In genomic region chr1:74239162-74239561, GRCm38 (mm10) we compare ENCODE assay signal across 9 mouse cellular contexts. TPM values are rescaled to one million over a fixed set of nuclear protein-coding genes. Genes with fewer than 3 reads are reported as not detected.
A peak's percentile ranks its signal among the peaks of the same experiment; 100 is the strongest.
DNase-seq lines count a peak whose midpoint lies in the region; ATAC-seq lines count a peak whose summit lies in the region.
"Had no signal": no experiment of that assay in that cellular context is flagged by ENCODE, and none has a peak within 500 bp of the region (broad histone marks: within the 10 kb centered on the region; RNA-seq: fewer than 3 reads in every experiment).

No protein-coding gene starts in this region.

- peak overlapping the region; percentile 99; the same call in 1 of the 2 replicates for H3K4me3 ChIP-seq in forebrain, embryonic 10.5 days
- H3K4me3 ChIP-seq in forebrain, embryonic 11.5 days (ENCODE audit: low read depth, low read length) = no peak overlapping the region
- no peak overlapping the region for H3K4me3 ChIP-seq in neural tube, embryonic 12.5 days
- H3K4me3 ChIP-seq in limb, embryonic 15.5 days = no peak overlapping the region; the same call in 1 of the 2 replicates
- H3K4me3 ChIP-seq in stomach, embryonic 16.5 days (replicated peaks; ENCODE audit: low read length) = peak overlapping the region; percentile 85

- 76% methylated on average over 7 of the region's 7 CpGs for WGBS in forebrain, embryonic 10.5 days
- 71% methylated on average over 7 of the region's 7 CpGs for WGBS in forebrain, embryonic 11.5 days
- WGBS in neural tube, embryonic 12.5 days = 83% methylated on average over 7 of the region's 7 CpGs
- 46% methylated on average over 7 of the region's 7 CpGs for WGBS in limb, embryonic 15.5 days
- WGBS in stomach, embryonic 16.5 days = 38% methylated on average over 7 of the region's 7 CpGs

- H3K27ac ChIP-seq in forebrain, embryonic 10.5 days = no peak overlapping the region
- H3K27ac ChIP-seq in forebrain, embryonic 11.5 days (ENCODE audit: low read depth, low read length) = no peak overlapping the region; the same call in 1 of the 2 replicates
- H3K27ac ChIP-seq in neural tube, embryonic 12.5 days = no peak overlapping the region
- H3K27ac ChIP-seq in limb, embryonic 15.5 days = no peak overlapping the region
- peak overlapping the region; percentile 91 for H3K27ac ChIP-seq in stomach, embryonic 16.5 days (ENCODE audit: low read length)

- no peak for DNase-seq in forebrain, embryonic 10.5 days (ENCODE audit: extremely low spot score, low spot score)
- DNase-seq in forebrain, embryonic 11.5 days (ENCODE audit: low spot score) = no peak
- no peak for DNase-seq in neural tube, embryonic 10.5 days (ENCODE audit: extremely low spot score, low spot score)
- DNase-seq in adrenal gland, postnatal 25 days = no peak
- no peak for DNase-seq in layer of hippocampus, adult 18-20 months (ENCODE audit: low spot score in 2 of 2)

- H3K4me1 ChIP-seq in forebrain, embryonic 10.5 days = peaks cover 43% of the 10 kb centered on the region
- H3K4me1 ChIP-seq in forebrain, embryonic 11.5 days (replicated peaks; ENCODE audit: control insufficient read depth, insufficient read depth, low read length) = 0 out of 2 replicates have a peak, but pooled peaks cover 7% of the 10 kb centered on the region
- H3K4me1 ChIP-seq in neural tube, embryonic 12.5 days = peaks cover 32% of the 10 kb centered on the region
- peaks cover 31% of the 10 kb centered on the region for H3K4me1 ChIP-seq in limb, embryonic 15.5 days
- peaks cover 49% of the 10 kb centered on the region for H3K4me1 ChIP-seq in stomach, embryonic 16.5 days (ENCODE audit: control insufficient read depth, insufficient read depth, low read length)

- no peak for ATAC-seq in forebrain, embryonic 11.5 days (replicated peaks; ENCODE audit: low FRiP score)
- ATAC-seq in neural tube, embryonic 12.5 days (ENCODE audit: low FRiP score, low read depth) = no peak
- ATAC-seq in limb, embryonic 15.5 days (ENCODE audit: insufficient number of reproducible peaks, low FRiP score, low TSS enrichment, low read depth) = no peak
- no peak for ATAC-seq in stomach, embryonic 16.5 days (ENCODE audit: insufficient read depth, low FRiP score)

- no peaks in the 10 kb centered on the region for H3K27me3 ChIP-seq in forebrain, embryonic 10.5 days (ENCODE audit: poor library complexity, severe bottlenecking)
- no peaks in the 10 kb centered on the region for H3K27me3 ChIP-seq in forebrain, embryonic 11.5 days (ENCODE audit: control insufficient read depth, insufficient read depth, low read length)
- H3K27me3 ChIP-seq in neural tube, embryonic 12.5 days (replicated peaks) = no peaks in the 10 kb centered on the region
- H3K27me3 ChIP-seq in limb, embryonic 15.5 days = no peaks in the 10 kb centered on the region
- no peaks in the 10 kb centered on the region for H3K27me3 ChIP-seq in stomach, embryonic 16.5 days (ENCODE audit: control insufficient read depth, insufficient read depth, low read length)

- no peak overlapping the region for H3K9ac ChIP-seq in forebrain, embryonic 11.5 days (ENCODE audit: low read length)
- no peak overlapping the region for H3K9ac ChIP-seq in neural tube, embryonic 12.5 days
- H3K9ac ChIP-seq in limb, embryonic 15.5 days = no peak overlapping the region
- peak overlapping the region; percentile 56 for H3K9ac ChIP-seq in stomach, embryonic 16.5 days (ENCODE audit: low read length)

- H3K9me3 ChIP-seq in forebrain, embryonic 10.5 days = no peaks in the 10 kb centered on the region
- no peaks in the 10 kb centered on the region for H3K9me3 ChIP-seq in forebrain, embryonic 11.5 days (ENCODE audit: control insufficient read depth, low read length)
- no peaks in the 10 kb centered on the region for H3K9me3 ChIP-seq in neural tube, embryonic 12.5 days
- H3K9me3 ChIP-seq in limb, embryonic 15.5 days = no peaks in the 10 kb centered on the region
- H3K9me3 ChIP-seq in stomach, embryonic 16.5 days (replicated peaks; ENCODE audit: control insufficient read depth, low read length) = no peaks in the 10 kb centered on the region

- no peak overlapping the region for H3K4me2 ChIP-seq in forebrain, embryonic 11.5 days (ENCODE audit: low read depth, low read length, severe bottlenecking)
- H3K4me2 ChIP-seq in neural tube, embryonic 12.5 days (replicated peaks) = peak overlapping the region; percentile 32
- peak overlapping the region; percentile 30; the same call in 1 of the 2 replicates for H3K4me2 ChIP-seq in limb, embryonic 15.5 days
- peak overlapping the region; percentile 87 for H3K4me2 ChIP-seq in stomach, embryonic 16.5 days (ENCODE audit: low read depth, low read length)

- peaks cover 20% of the 10 kb centered on the region for H3K36me3 ChIP-seq in forebrain, embryonic 10.5 days (replicated peaks)
- no peaks in the 10 kb centered on the region for H3K36me3 ChIP-seq in forebrain, embryonic 11.5 days (ENCODE audit: control insufficient read depth, insufficient read depth, low read length)
- H3K36me3 ChIP-seq in neural tube, embryonic 12.5 days = no peaks in the 10 kb centered on the region
- H3K36me3 ChIP-seq in limb, embryonic 15.5 days = no peaks in the 10 kb centered on the region
- no peaks in the 10 kb centered on the region for H3K36me3 ChIP-seq in stomach, embryonic 16.5 days (ENCODE audit: control insufficient read depth, insufficient read depth, low read length)

RNA-seq across cellular contexts. Expression of gene Arpc2, which starts 3.3 kb away (rescaled TPM):
- 345 TPM in 2 replicates for polyA plus RNA-seq in forebrain, embryonic 10.5 days (2016; fragmentation: Nextera tagmentation; extraction: Ambion mirVana)
- polyA plus RNA-seq in forebrain, embryonic 11.5 days (2014; fragmentation: Nextera tagmentation; extraction: Ambion mirVana) = 303 and 310 TPM in 2 replicates
- 374 and 394 TPM in 2 replicates for polyA plus RNA-seq in neural tube, embryonic 12.5 days (2016; fragmentation: Nextera tagmentation; extraction: Ambion mirVana)
- 441 and 463 TPM in 2 replicates for polyA plus RNA-seq in limb, embryonic 15.5 days (2015; fragmentation: Nextera tagmentation; extraction: Ambion mirVana)
- polyA plus RNA-seq in stomach, embryonic 16.5 days (2015; fragmentation: Nextera tagmentation; extraction: Ambion mirVana) = 544 and 546 TPM in 2 replicates
- total RNA-seq in adrenal gland, postnatal 25 days (2021) = 170 and 172 TPM in 2 replicates
- total RNA-seq in layer of hippocampus, adult 18-20 months (2021) = 100 to 1,000 TPM; 376 to 401 TPM

RNA-seq across cellular contexts. Expression of gene Gpbar1, which starts 39.2 kb away (rescaled TPM):
- polyA plus RNA-seq in forebrain, embryonic 10.5 days (2016; fragmentation: Nextera tagmentation; extraction: Ambion mirVana) = 0.14 and 0.33 TPM in 2 replicates
- polyA plus RNA-seq in forebrain, embryonic 11.5 days (2014; fragmentation: Nextera tagmentation; extraction: Ambion mirVana) = not detected in 2 replicates
- 0.19 TPM in 1 of 2 replicates, not detected in the other for polyA plus RNA-seq in neural tube, embryonic 12.5 days (2016; fragmentation: Nextera tagmentation; extraction: Ambion mirVana)
- polyA plus RNA-seq in limb, embryonic 15.5 days (2015; fragmentation: Nextera tagmentation; extraction: Ambion mirVana) = 0.18 TPM in 1 of 2 replicates, not detected in the other
- 1.0 and 1.2 TPM in 2 replicates for polyA plus RNA-seq in stomach, embryonic 16.5 days (2015; fragmentation: Nextera tagmentation; extraction: Ambion mirVana)
- not detected in 2 replicates for total RNA-seq in adrenal gland, postnatal 25 days (2021)
- not detected for total RNA-seq in layer of hippocampus, adult 18-20 months (2021)
- polyA plus RNA-seq: neural tube, embryonic 14.5 days had no signal

RNA-seq across cellular contexts. Expression of gene Cxcr1, which starts 44.7 kb away (rescaled TPM):
- not detected in 2 replicates for polyA plus RNA-seq in forebrain, embryonic 10.5 days (2016; fragmentation: Nextera tagmentation; extraction: Ambion mirVana)
- polyA plus RNA-seq in forebrain, embryonic 11.5 days (2014; fragmentation: Nextera tagmentation; extraction: Ambion mirVana) = not detected in 2 replicates
- not detected in 2 replicates for polyA plus RNA-seq in neural tube, embryonic 12.5 days (2016; fragmentation: Nextera tagmentation; extraction: Ambion mirVana)
- polyA plus RNA-seq in limb, embryonic 15.5 days (2015; fragmentation: Nextera tagmentation; extraction: Ambion mirVana) = not detected in 2 replicates
- not detected in 2 replicates for polyA plus RNA-seq in stomach, embryonic 16.5 days (2015; fragmentation: Nextera tagmentation; extraction: Ambion mirVana)
- not detected in 2 replicates for total RNA-seq in adrenal gland, postnatal 25 days (2021)
- total RNA-seq in layer of hippocampus, adult 18-20 months (2021) = not detected
- polyA plus RNA-seq: neural tube, embryonic 14.5 days had no signal

RNA-seq across cellular contexts. Expression of gene Aamp, which starts 45.4 kb away (rescaled TPM):
- 245 and 246 TPM in 2 replicates for polyA plus RNA-seq in forebrain, embryonic 10.5 days (2016; fragmentation: Nextera tagmentation; extraction: Ambion mirVana)
- 185 and 205 TPM in 2 replicates for polyA plus RNA-seq in forebrain, embryonic 11.5 days (2014; fragmentation: Nextera tagmentation; extraction: Ambion mirVana)
- polyA plus RNA-seq in neural tube, embryonic 12.5 days (2016; fragmentation: Nextera tagmentation; extraction: Ambion mirVana) = 189 and 196 TPM in 2 replicates
- polyA plus RNA-seq in limb, embryonic 15.5 days (2015; fragmentation: Nextera tagmentation; extraction: Ambion mirVana) = 232 and 249 TPM in 2 replicates
- polyA plus RNA-seq in stomach, embryonic 16.5 days (2015; fragmentation: Nextera tagmentation; extraction: Ambion mirVana) = 227 and 252 TPM in 2 replicates
- total RNA-seq in adrenal gland, postnatal 25 days (2021) = 157 and 183 TPM in 2 replicates
- 100 to 1,000 TPM; 163 to 168 TPM for total RNA-seq in layer of hippocampus, adult 18-20 months (2021)

RNA-seq across cellular contexts. Expression of gene Pnkd, which starts 45.6 kb away (rescaled TPM):
- 99.7 and 101 TPM in 2 replicates for polyA plus RNA-seq in forebrain, embryonic 10.5 days (2016; fragmentation: Nextera tagmentation; extraction: Ambion mirVana)
- polyA plus RNA-seq in forebrain, embryonic 11.5 days (2014; fragmentation: Nextera tagmentation; extraction: Ambion mirVana) = 95.3 and 98.4 TPM in 2 replicates
- 96.1 and 104 TPM in 2 replicates for polyA plus RNA-seq in neural tube, embryonic 12.5 days (2016; fragmentation: Nextera tagmentation; extraction: Ambion mirVana)
- 104 and 114 TPM in 2 replicates for polyA plus RNA-seq in limb, embryonic 15.5 days (2015; fragmentation: Nextera tagmentation; extraction: Ambion mirVana)
- polyA plus RNA-seq in stomach, embryonic 16.5 days (2015; fragmentation: Nextera tagmentation; extraction: Ambion mirVana) = 108 and 119 TPM in 2 replicates
- total RNA-seq in adrenal gland, postnatal 25 days (2021) = 65.2 and 75.9 TPM in 2 replicates
- 100 to 1,000 TPM; 192 to 206 TPM for total RNA-seq in layer of hippocampus, adult 18-20 months (2021)

Comparison
In these comparisons a context has a peak if more than half of its experiments do, and no peak if none do; other contexts are left out.
1. H3K4me3 ChIP-seq: peak in forebrain, embryonic 10.5 days (single experiment) and stomach, embryonic 16.5 days (single experiment); none in forebrain, embryonic 11.5 days (single experiment), neural tube, embryonic 12.5 days (single experiment) and limb, embryonic 15.5 days (single experiment).